Mouse (Mus musculus): ENCODE results near the gene Cidec. TPM values are rescaled to one million over a fixed set of nuclear protein-coding genes. Genes with fewer than 3 reads are reported as not detected.

Gene Cidec
- polyA plus RNA-seq, 1 experiment: 56.9 TPM

DNA sequence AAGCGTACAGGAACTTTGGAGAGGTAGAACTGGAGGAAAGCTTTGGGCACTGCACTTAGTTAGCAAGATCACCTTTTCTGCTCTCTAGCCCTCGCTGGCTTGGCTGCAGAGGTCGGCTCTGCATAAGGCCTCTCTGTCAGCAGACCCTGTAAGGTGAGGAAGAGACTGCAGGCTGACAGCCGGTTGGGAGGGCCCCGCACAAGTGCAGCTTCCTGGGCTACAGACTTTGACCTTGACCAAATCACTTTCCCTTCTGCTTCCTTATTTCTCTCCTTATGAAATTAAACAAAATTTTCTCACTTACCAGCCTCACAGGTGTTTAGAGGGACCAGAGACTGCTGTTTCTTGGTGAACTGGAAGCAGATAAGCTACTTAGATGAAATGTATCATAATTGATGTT, 19.4 kb upstream of the Cidec start:
- WGBS: 54% methylated on average over 5 of the region's 5 CpGs
- DNase-seq: no peak
- no peak for TF ChIP-seq POLR2A (IDR thresholded peaks at IDR 0.05; ENCODE audit: borderline replicate concordance, extremely low read depth, low read depth, low read length)
- TF ChIP-seq CTCF (IDR thresholded peaks at IDR 0.05; ENCODE audit: insufficient read depth, low read length): no peak

DNA sequence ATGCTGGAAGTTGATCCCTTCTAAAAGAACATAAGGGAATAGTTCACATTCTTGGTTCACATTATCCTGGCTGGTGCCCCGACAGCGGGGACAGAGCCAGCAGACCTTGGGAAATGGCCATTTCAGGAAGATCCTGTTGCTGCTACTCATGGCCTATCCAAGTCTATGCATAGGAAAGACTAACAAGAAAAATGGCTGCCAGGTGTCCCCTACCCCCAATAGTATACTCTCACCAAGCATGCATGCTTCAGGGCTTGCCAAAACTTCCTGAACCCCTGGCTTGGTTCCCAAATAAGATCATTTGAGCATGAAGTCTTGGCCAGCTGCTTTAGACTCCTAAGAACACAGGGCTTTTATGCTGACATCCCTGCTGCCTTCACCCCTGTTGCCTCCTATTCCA, 16.3 kb upstream of the Cidec start:
- TF ChIP-seq CTCF (IDR thresholded peaks at IDR 0.05; ENCODE audit: insufficient read depth, low read length) (no peak), POLR2A (IDR thresholded peaks at IDR 0.05; ENCODE audit: borderline replicate concordance, extremely low read depth, low read depth, low read length) (no peak)
- no peak for DNase-seq
- WGBS: 50% methylated on average over 2 of the region's 2 CpGs
- Histone ChIP-seq H3K4me1 (ENCODE audit: control insufficient read depth, insufficient read depth, low read length) (no peaks in the 10 kb centered on the region), H3K4me3 (replicated peaks; ENCODE audit: extremely low read depth, low read depth, low read length) (no peak overlapping the region)

More for the DNA sequence above, 19.4 kb upstream of the Cidec start:
- no peak overlapping the region for H3K4me3 ChIP-seq (replicated peaks; ENCODE audit: extremely low read depth, low read depth, low read length)
- H3K4me1 ChIP-seq (ENCODE audit: control insufficient read depth, insufficient read depth, low read length): no peaks in the 10 kb centered on the region; the same call in 1 of the 2 replicates

GRCm38 (mm10) chr6:113447639-113448038, 12.1 kb upstream of the Cidec start:
- TF ChIP-seq POLR2A (IDR thresholded peaks at IDR 0.05; ENCODE audit: borderline replicate concordance, extremely low read depth, low read depth, low read length) (no peak), CTCF (IDR thresholded peaks at IDR 0.05; ENCODE audit: insufficient read depth, low read length) (no peak)
- WGBS: 98% methylated on average over 4 of the region's 4 CpGs
- Histone ChIP-seq H3K4me3 (replicated peaks; ENCODE audit: extremely low read depth, low read depth, low read length) (no peak overlapping the region), H3K4me1 (ENCODE audit: control insufficient read depth, insufficient read depth, low read length) (peaks cover 3% of the 10 kb centered on the region; the same call in 1 of the 2 replicates)
- no peak for DNase-seq

DNA sequence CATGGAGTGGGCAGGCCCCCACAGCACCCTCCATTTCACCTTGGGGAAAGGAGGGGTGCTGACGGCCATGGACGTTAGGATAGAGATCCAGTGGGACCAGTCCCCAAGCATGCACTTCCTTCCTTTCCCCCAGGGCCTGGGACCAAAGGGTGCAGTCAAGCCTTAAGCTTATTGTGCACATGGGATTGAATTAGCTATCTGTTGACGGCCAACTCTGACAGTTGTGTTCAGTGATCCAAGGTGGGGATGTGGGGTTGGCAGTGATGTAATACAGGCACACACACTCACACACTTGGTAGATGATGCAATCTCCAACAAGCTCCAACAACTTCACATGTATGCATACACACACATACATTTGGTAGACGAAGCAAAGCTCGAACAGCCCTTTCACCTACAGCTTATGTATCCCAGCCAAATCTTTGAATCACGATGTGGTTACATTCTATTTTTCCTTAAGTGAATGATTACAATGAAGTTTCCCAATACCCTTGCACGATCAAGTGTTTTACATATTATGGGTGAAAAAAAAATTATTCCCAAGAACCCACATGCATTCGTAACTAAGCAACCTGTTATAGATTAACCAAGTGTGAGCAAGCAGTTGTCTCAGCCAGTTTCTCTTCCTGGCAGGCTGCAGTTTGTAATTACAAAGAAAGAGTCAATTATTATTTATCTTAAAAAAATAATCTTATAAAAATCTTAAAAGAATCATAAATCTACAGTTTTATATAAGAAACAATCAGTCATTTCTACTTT, 8.8 kb upstream of the Cidec start:
- Histone ChIP-seq H3K4me1 (ENCODE audit: control insufficient read depth, insufficient read depth, low read length) (peaks cover 3% of the 10 kb centered on the region; the same call in 1 of the 2 replicates), H3K4me3 (replicated peaks; ENCODE audit: extremely low read depth, low read depth, low read length) (no peak overlapping the region)
- WGBS: 69% methylated on average over 8 of the region's 8 CpGs
- no peak for DNase-seq
- TF ChIP-seq POLR2A (IDR thresholded peaks at IDR 0.05; ENCODE audit: borderline replicate concordance, extremely low read depth, low read depth, low read length) (no peak), CTCF (IDR thresholded peaks at IDR 0.05; ENCODE audit: insufficient read depth, low read length) (no peak)

GRCm38 (mm10) chr6:113443091-113443490, 7.5 kb upstream of the Cidec start:
- H3K4me1 ChIP-seq (ENCODE audit: control insufficient read depth, insufficient read depth, low read length): peaks cover 3% of the 10 kb centered on the region; the same call in 1 of the 2 replicates
- H3K4me3 ChIP-seq (replicated peaks; ENCODE audit: extremely low read depth, low read depth, low read length): peak overlapping the region; percentile 81
- 40% methylated on average over 12 of the region's 12 CpGs for WGBS
- DNase-seq: no peak
- TF ChIP-seq CTCF (IDR thresholded peaks at IDR 0.05; ENCODE audit: insufficient read depth, low read length) (0 out of 2 replicates have a peak, but pooled peaks have one; percentile 11), POLR2A (IDR thresholded peaks at IDR 0.05; ENCODE audit: borderline replicate concordance, extremely low read depth, low read depth, low read length) (no peak)

- TF ChIP-seq POLR2A (IDR thresholded peaks at IDR 0.05; ENCODE audit: borderline replicate concordance, extremely low read depth, low read depth, low read length): peak; percentile 67; the same call in 1 of the 2 replicates
- TF ChIP-seq CTCF (IDR thresholded peaks at IDR 0.05; ENCODE audit: insufficient read depth, low read length): no peak
- peaks cover 3% of the 10 kb centered on the region; the same call in 1 of the 2 replicates for H3K4me1 ChIP-seq (ENCODE audit: control insufficient read depth, insufficient read depth, low read length)
- WGBS: 1% methylated on average over 45 of the region's 45 CpGs
- peak within 1 kb of the TSS; percentile 81 for H3K4me3 ChIP-seq (replicated peaks; ENCODE audit: extremely low read depth, low read depth, low read length)
- DNase-seq: peak; percentile 89
Measured at GRCm38 (mm10) chr6:113442442-113443090, 7.0 kb upstream of the Cidec start, which contains the start of gene Jagn1. Jagn1 (plus strand) TSS chr6:113442569.

DNA sequence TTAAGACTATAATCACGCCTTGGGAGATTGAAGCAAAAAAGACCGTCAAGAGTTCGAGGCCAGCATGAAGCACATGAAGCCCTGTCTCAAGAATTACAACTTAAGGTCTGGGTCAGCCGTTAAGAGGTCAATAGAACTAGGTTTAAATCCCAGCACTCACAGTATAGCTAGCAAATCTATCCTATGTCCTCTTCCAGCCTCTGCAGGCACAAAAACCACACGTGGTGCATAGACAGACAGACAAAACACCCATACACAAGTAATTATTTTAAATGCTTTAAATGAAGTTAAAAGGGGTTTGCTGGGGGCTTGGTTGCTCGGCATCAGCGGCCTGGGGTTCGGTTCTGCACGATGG, 6.5 kb upstream of the Cidec start:
- WGBS: 37% methylated on average over 9 of the region's 9 CpGs
- no peak for TF ChIP-seq POLR2A (IDR thresholded peaks at IDR 0.05; ENCODE audit: borderline replicate concordance, extremely low read depth, low read depth, low read length)
- TF ChIP-seq CTCF (IDR thresholded peaks at IDR 0.05; ENCODE audit: insufficient read depth, low read length): no peak
- H3K4me3 ChIP-seq (replicated peaks; ENCODE audit: extremely low read depth, low read depth, low read length): peak overlapping the region; percentile 52
- peaks cover 3% of the 10 kb centered on the region; the same call in 1 of the 2 replicates for H3K4me1 ChIP-seq (ENCODE audit: control insufficient read depth, insufficient read depth, low read length)
- no peak for DNase-seq

- peak; percentile 74 for DNase-seq
- TF ChIP-seq POLR2A (IDR thresholded peaks at IDR 0.05; ENCODE audit: borderline replicate concordance, extremely low read depth, low read depth, low read length): no peak
- TF ChIP-seq CTCF (IDR thresholded peaks at IDR 0.05; ENCODE audit: insufficient read depth, low read length): peak; percentile 70
- Histone ChIP-seq H3K4me1 (ENCODE audit: control insufficient read depth, insufficient read depth, low read length) (peaks cover 3% of the 10 kb centered on the region; the same call in 1 of the 2 replicates), H3K4me3 (replicated peaks; ENCODE audit: extremely low read depth, low read depth, low read length) (no peak overlapping the region)
- WGBS: 48% methylated on average over 7 of the region's 7 CpGs
Measured at GRCm38 (mm10) chr6:113441147-113441680, 5.7 kb upstream of the Cidec start.

DNA sequence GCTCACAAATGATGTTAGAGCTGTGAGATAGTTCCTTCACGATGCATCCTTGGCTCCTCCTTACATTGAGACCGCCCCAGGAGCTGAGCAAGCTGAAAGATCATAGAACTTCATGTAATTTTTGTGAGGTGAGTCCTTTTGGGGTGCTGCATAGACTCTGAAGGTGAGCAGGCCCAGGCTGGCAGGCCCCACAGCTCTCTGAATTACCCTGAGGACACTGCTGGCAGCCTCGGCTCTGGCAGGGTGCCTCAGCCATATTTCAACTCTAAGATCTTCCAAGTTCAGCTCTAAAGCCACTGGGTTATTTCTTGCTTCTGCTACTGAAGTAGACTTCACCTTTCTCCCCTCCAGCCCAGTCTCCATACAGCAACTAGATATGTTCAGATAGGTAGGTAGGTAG, 5.1 kb upstream of the Cidec start:
- H3K4me3 ChIP-seq (replicated peaks; ENCODE audit: extremely low read depth, low read depth, low read length): no peak overlapping the region
- TF ChIP-seq CTCF (IDR thresholded peaks at IDR 0.05; ENCODE audit: insufficient read depth, low read length): no peak
- TF ChIP-seq POLR2A (IDR thresholded peaks at IDR 0.05; ENCODE audit: borderline replicate concordance, extremely low read depth, low read depth, low read length): no peak
- no peak for DNase-seq
- peaks cover 3% of the 10 kb centered on the region; the same call in 1 of the 2 replicates for H3K4me1 ChIP-seq (ENCODE audit: control insufficient read depth, insufficient read depth, low read length)
- 84% methylated on average over 3 of the region's 3 CpGs for WGBS

Data from lung, adult 2 months (tissue).